Mouse (Mus musculus) adrenal gland, postnatal 36 days (tissue): ENCODE measurements at regions not wholly inside any gene's neighbourhood (a gene's known extent, or its start where the extent isn't known, plus 50 kb on each side); places are given as distances from the start of the nearest gene placed in this dataset.
A peak's percentile ranks its signal among the peaks of the same experiment; 100 is the strongest.

Experiments used
- DNase-seq, 2 experiments: peaks; one replicate each; pipeline ENCODE4 v3.0.0; 2021; ENCODE audit warnings: mixed read lengths in 1 of 2

- no peak for DNase-seq
Measured at GRCm38 (mm10) chr3:4444611-4445394, 1305.8 kb upstream of the Gm8797 start.

DNA sequence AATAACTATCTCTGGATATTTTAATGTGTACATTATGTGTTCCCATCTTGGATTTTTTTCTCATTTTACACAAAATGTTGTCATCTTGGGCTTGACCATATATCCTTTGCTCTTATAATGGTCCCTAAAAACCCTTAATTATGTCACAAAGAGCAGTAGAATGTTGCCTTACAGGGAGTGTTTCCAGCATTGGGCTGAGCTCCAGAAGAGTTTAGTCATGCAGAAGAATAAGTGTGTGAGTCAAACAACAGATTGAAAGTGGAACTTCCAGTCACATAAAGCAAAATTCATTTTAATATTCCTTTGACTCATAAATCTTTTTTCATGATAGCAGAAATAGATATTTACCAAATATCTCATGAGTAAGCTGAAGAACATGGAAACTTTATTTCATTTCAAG lies 1282.6 kb upstream of the Gm8797 start:
- peak in 1 of 2 experiments; percentile 1 for DNase-seq
